Mouse (Mus musculus) c-Kit-negative CD71-positive TER-119-positive erythroid progenitor cells, embryonic 14.5 days (primary cell): ENCODE data around the gene Epdr1.
"Not testable (repeated sequence)": the region's sequence is repeated elsewhere in the genome, so short reads cannot be mapped to it uniquely, and the experiment has no call there.

Experiments
- DNase-seq: peaks from one replicate; pipeline ENCODE4 v3.0.0-alpha.2; 2013; ENCODE audit warnings: low read depth, low spot score

Gene Epdr1

DNA sequence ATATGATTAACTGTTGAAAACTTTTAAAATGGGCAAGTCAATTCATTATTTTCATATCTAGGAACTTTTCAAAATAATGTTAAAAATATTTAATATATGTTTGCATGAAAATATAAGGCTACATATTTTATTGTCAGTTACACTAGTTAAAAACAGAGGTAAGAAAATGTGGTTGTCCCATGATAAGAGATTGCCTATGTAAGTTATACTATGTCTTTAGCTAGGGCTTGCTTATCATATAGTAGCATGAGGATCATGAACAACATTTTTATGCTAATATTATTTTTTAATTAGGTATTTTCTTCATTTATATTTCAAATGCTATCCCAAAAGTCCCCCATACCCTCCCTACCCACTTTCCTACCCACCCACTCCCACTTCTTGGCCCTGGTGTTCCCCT, 14.8 kb downstream of the Epdr1 start:
- no peak for DNase-seq

DNA sequence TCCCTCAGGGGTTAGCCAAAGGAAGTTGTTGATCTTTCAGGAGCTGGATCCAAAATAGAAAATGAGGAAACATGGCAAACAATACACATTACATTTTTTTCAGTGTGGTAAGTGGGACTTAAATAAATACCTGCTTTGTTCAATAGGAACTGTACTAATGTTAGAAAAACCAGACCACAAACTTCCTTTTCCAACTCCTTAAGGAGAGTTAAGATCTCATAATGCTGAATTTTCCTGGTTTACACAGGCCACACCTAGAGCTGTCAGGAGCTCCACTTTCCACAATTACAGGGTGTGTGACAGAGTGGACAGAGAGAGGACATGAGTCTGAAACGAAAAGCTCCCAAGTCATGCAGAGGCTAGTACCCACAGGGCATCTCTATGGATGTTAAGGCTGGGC, 16.0 kb downstream of the Epdr1 start:
- DNase-seq: no peak

DNA sequence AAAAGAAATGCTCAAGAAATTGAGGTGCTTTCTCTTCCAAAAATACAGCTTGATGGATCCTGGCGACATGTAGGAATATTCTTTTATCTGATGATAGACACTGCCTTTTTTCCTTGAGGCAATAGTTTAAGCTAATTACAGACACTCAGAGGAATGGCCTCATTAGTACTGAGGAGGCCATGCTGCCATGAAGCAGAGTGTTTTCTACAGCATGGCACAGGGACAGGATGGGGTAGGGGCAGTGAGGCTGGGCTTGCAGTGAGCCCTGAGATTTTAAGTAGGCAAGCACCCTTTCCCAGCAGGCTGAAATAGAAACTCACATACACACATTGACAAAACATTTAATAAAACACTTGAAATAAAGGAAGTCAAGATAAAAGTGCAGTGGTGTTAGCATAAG, 17.2 kb downstream of the Epdr1 start:
- DNase-seq: no peak

DNA sequence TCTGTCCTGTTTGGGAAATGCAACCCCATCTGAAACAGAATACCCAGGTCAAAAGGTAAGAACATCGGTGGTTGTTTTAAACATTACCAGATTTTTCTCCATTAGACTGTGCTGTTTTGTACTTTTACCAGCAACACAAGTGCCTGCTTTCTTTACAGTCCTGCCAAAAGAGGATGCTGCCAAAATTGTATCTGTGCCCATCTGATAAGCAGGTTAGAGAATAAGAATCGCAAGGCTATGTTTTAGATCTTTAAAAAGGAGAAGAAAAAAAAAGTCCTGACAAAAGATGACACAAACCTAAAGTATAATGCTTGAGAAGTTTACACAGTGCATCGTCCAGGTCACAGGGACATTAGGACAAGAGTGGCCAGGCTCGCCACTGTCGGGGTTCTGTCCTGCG, 20.5 kb downstream of the Epdr1 start:
- no peak for DNase-seq

DNA sequence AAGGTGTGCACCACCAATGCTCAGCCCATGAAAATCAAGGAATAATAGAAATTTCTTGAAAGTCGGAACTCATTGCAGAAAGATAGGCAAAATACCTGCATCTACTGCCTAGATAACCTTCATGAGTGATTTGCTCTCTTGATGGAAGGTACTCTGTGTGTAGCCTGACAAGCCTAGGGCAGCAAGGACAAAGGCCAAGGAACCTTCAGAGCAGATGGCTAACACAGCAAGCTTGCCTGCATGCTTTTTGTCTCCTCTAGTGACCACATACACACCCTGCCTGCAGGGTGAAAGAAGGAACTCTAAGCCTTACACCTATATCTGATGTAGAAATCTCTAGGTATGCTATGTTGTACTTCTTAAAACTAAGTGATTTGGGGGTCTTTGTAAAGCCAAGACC, 24.6 kb downstream of the Epdr1 start:
- DNase-seq: no peak

DNA sequence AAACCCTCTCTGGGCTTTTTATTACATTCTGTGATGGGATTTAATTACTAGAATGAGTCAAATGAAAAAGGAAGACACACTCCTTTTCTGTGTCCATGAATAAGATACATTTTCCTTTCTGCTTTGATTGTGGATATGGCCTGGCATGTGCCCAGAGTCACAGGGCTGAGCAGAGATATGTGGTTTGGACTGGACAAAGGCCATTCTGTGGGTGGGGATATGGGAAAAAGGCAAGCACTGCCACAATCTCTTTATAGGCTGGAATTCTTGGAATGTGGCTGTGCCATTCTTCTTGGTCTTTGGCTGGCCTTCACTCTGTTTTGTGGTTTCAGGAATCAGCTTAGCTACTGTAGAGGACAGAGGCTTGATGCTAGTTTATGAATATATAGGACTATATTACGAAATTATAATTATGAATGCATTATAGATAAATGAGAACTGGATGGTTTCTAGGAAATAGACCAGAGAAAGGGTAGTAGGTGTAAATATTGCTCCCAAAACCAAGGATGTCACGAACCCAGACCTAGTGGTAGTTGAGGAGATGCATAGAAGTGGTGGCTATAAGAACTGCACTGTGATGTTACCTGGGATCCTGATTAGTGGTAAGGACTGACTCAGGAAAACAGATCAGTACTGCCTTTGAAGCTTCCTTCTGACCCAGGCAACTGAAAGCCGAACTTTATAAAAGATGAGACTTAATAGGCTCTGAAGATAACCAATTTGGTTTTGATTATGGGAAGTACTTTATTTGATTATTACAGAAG, 28.5 kb downstream of the Epdr1 start:
- DNase-seq: no peak

DNA sequence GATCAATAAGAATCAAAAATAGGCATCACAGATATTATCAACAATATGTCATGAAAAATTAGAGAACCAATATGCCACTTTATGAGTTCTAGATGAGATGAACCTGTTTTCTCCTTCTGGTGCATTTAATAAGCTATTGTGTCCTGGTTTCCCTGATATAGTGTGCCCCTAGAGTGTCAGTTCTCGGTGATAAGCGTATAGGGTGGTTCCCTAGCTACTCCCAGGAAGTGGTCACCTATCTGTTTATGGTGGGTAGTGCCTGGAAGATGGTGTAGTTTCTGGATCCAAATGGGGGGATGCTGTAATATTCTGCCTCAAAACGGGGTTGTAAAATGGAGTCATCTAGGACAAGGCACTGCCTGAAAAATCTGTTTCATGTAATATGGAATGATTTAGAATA, 43.8 kb downstream of the Epdr1 start:
- DNase-seq: no peak

DNA sequence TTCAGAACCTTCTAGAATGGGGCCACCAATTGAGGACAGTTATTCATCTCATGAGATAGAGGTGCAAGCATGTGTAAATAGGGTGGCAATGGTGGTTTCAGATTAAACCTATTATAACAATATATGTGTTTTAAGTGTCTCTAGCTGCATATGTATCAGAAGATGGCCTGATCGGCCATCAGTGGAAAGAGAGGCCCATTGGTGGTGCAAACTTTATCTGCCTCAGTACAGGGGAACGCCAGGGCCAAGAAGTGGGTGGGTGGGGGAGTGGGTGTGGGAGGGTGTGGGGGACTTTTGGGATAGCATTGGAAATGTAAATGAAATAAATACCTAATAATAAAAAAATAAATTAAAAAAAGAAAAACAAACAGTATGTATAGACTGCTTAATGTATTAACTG, 45.0 kb downstream of the Epdr1 start:
- DNase-seq: not testable (repeated sequence)

DNA sequence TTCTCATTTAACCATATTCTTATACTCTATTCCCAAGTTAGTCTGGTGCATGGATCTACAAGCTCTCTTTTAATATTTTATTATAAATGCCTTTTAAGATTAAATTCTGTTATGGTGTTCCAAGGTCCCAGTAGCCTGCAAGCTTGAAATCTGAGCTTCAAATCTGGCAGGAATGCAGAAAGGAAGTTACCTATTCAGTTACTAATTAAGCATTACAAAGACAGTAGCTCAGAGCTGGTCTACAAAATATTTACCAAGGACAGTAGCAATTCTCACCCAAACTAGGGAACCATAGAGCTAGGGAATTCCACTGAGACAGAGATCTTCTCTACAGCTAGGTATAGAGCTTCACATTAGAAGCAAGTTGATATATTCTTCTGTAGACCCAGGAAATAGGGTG, 49.6 kb downstream of the Epdr1 start:
- DNase-seq: not testable (repeated sequence)

DNA sequence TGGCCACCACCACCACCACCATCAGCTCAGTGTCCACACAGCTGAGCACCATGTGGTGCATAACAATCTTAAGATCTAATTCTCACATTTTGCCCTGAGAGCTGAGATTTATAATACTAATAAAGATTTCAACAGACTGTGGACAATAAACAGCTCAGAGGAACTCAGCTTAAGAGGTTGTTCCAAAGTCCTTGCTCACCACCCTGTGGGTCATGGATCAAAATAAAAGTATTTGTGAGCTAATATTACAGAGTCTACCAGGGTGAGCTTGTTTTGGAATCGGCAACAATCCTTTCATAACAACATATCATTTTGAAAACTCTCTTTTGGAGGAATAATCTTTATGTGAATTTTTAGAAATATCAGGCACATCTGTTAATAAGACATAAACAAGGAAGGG, 57.2 kb downstream of the Epdr1 start:
- no peak for DNase-seq

DNA sequence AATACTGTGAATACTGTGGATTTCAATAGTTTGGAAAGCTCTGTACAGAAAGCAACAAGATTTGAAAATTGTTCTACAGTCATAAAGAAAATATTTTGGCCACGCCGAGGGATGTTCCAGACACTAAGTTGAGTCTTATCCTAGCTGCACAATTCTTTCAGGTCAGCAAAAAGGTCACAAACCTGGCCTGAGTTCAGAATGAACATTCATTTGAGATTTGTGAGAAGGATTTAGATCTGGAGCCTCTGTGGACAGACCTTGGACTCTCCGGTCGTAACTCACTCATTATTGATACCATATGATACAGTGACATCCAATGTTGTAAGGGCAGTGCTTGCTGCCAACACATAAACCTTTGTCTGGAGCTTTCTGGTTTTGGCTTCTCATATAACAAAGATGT, 64.3 kb downstream of the Epdr1 start:
- DNase-seq: no peak
